Mouse (Mus musculus) adrenal gland, adult 10 weeks (tissue): ENCODE results near the gene Caskin2. TPM values are rescaled to one million over a fixed set of nuclear protein-coding genes. Genes with fewer than 3 reads are reported as not detected.

Experiments used
- polyA plus RNA-seq: library from polyadenylated mRNA; stranded (reverse); fragments of 350-450 nt; fragmentation: Illumina TruSeq; extraction: RNeasy Lipid Tissue Mini Kit (QIAGEN cat#74804); gene quantifications from one replicate; pipeline ENCODE4 v1.2.3, GENCODE M21; 2014; ENCODE audit warnings: low read depth, low replicate concordance

Gene Caskin2
- polyA plus RNA-seq, result 1.2 TPM

DNA sequence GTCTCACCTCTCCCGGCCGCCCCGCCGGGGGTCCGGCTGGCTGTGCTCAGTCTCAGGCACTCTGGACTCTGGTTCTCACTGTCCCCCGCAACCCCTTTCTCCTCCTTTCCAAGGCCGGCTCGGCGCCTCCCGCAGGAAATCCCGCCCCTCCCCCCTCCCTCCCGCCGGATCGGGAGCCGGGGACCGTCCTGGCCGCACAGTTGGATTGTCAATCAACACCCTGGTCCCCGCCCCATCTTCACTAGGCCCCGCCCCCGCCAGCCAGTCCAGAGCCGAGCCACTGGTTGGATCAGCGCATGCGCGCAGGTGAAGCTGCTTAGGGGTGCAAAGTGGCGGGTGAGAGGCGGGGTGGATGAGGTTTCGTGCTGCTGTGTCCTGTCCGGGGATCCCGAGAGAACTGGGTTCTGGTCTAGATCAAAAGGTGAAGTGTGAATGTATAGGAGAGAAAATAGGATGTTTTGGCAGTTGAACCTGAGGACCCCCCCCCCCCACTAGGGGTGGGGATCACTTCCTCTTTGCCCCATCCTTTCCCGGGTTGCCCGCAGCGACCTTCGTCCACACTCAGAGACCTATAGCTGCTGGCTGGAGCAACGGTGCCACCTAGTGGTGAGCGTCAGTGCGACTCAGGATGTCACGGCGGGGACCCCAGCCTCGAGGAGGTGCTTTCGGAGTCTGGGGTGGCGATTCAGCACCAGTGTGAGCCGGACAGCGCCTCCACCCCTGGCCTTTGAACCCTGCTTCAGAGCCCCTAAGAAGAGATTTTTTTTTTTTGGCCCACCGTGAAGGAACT, at the start of gene Caskin2:
Gene Caskin2 (minus strand): TSS at position 133 of the 790 bp plus-strand sequence.

GRCm38 (mm10) chr11:115858354-115858753, 44.9 kb upstream of the Caskin2 start, which contains the start of gene Myo15b:
Gene Myo15b (plus strand): TSS chr11:115858406.

DNA sequence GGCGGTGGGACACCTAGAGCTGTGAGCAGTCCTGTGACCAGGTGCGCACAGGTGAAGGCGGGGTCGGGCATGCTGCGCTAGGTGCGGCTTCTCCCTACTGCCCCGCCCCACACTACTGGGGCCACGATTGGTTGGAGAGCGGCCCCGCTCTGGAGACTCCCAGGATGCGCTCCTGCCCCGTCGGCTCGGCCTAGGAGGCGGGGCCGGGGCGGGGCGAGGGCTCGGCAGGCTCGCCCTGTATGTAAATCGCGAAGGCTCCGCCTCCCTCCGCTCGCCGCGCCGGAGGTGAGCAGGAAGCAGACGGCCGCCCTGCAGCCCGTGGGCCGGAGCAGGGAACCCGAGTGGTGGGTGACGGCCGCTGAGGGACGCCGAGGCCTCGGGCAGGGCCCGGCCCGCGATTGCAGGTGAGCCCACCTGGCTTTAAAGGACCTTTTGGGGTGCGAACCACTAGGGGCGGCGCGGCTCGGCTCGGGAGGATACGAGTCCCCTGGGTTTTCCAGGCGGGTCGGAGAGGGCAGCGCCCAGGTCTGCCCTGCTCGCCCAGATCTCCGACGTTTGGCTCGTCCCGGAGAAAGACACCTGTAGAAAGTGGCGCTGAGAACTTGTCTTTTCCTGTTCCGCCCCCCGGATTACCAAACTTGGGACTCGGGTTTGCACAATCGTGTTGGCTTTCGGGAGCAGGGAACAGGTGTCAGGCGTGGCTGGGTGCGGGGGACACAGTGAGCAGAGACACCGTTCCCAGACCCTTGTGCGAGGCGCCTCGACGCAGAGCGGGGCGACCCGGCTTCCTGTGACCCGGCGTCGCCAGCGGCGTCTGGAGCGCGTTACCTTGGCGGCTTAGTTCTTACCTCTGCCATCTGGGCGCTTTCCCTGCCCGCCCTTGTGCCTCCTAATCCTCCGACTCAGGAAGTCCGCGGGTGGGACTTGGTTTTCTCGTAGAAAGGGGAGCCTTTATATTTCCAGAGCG, 10.6 kb upstream of the Caskin2 start, which contains the start of gene Llgl2:
Gene Llgl2 (plus strand): TSS at position 276 of the 967 bp plus-strand sequence.

GRCm38 (mm10) chr11:115814605-115815450, 1.4 kb upstream of the Caskin2 start, which contains the start of gene Tsen54:
Gene Tsen54 (plus strand): TSS chr11:115814724.

GRCm38 (mm10) chr11:115765103-115765606, 48.3 kb downstream of the Caskin2 start, which contains the start of gene Tmem94:
Gene Tmem94 (plus strand): TSS chr11:115765433.

Other genes with a start within 250 kb of the Caskin2 start
- gene Nup85, start 249.2 kb downstream of the Caskin2 start, polyA plus RNA-seq, result 42.1 TPM
- 8.8 TPM for gene Mrps7, start 209.7 kb downstream of the Caskin2 start, polyA plus RNA-seq
- gene Gga3, start 209.6 kb downstream of the Caskin2 start, polyA plus RNA-seq, result 3.3 TPM
- 54.5 TPM for gene Mif4gd, start 200.7 kb downstream of the Caskin2 start, polyA plus RNA-seq
- gene Slc25a19, start 185.3 kb downstream of the Caskin2 start, polyA plus RNA-seq, result 6.1 TPM
- gene Grb2, start 105.0 kb downstream of the Caskin2 start, polyA plus RNA-seq, result 160 TPM
- gene Tmem94, start 48.2 kb downstream of the Caskin2 start, polyA plus RNA-seq, result 1.3 TPM
- gene Tsen54, start 1.1 kb upstream of the Caskin2 start, polyA plus RNA-seq, result not detected
- gene Llgl2, start 10.4 kb upstream of the Caskin2 start, polyA plus RNA-seq, result not detected
- gene Myo15b, start 44.8 kb upstream of the Caskin2 start, polyA plus RNA-seq, result not detected
- gene Smim5, start 86.3 kb upstream of the Caskin2 start, polyA plus RNA-seq, result not detected
- not detected for gene Smim6, start 98.4 kb upstream of the Caskin2 start, polyA plus RNA-seq
- gene Sap30bp, start 119.6 kb upstream of the Caskin2 start, polyA plus RNA-seq, result 8.3 TPM
- gene Recql5, start 119.8 kb upstream of the Caskin2 start, polyA plus RNA-seq, result 3.6 TPM
- not detected for gene Itgb4, start 161.1 kb upstream of the Caskin2 start, polyA plus RNA-seq
- gene Galk1, start 199.1 kb upstream of the Caskin2 start, polyA plus RNA-seq, result not detected
- 649 TPM for gene H3f3b, start 214.3 kb upstream of the Caskin2 start, polyA plus RNA-seq
- 2.2 TPM for gene Unk, start 216.7 kb upstream of the Caskin2 start, polyA plus RNA-seq